Mouse (Mus musculus): ENCODE measurements around the gene Gm826. TPM values are rescaled to one million over a fixed set of nuclear protein-coding genes. Genes with fewer than 3 reads are reported as not detected.

Gm826 gene
- polyA plus RNA-seq, 1 experiment = 0.58 TPM

DNA sequence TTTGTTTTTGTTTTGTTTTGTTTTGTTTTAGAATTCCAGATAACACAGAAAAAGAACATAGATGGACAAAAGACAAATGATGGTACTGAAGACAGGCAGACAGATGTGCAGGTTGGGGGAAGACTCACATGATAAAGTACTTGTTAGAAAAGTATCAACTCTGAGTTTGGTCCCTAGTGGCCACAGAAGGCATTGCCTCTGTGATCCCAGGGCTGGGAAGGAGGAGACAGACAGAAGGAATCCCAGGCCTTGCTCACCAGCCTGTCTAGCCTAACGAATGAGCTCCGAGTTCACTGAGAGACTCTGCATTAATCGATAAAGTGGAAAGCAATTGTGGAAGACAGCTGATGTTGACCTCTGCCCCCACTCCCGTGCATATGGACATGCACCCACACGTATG, 22.2 kb upstream of the Gm826 start:
- no peaks in the 10 kb centered on the region for H3K4me1 ChIP-seq (ENCODE audit: control insufficient read depth, insufficient read depth, low read length)
- peak; percentile 16 for DNase-seq
- 63% methylated on average over 5 of the region's 5 CpGs for WGBS
- TF ChIP-seq POLR2A (IDR thresholded peaks at IDR 0.05; ENCODE audit: borderline replicate concordance, extremely low read depth, low read depth, low read length) (no peak), CTCF (IDR thresholded peaks at IDR 0.05; ENCODE audit: insufficient read depth, low read length) (peak; percentile 56)
- H3K4me3 ChIP-seq (replicated peaks; ENCODE audit: extremely low read depth, low read depth, low read length) = no peak overlapping the region

DNA sequence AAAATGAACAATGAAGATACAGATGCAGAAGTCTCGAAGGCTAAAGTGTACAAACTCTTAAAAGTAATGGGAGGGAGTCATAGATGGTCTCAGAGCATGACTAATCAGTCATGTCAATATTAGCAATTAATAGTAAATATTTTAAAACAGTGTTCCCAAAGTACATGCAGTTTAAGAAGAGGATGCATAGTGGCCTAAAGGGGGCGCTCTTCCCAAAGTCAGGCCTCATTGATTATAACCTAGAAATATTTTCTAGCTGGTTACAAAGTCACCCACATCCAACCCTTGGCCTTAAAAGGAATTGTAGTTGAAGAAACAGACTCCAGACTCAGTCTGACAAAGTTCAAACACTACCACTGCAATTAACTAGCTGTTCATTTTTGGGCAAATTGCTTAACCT, 20.4 kb upstream of the Gm826 start:
- H3K4me3 ChIP-seq (replicated peaks; ENCODE audit: extremely low read depth, low read depth, low read length) = no peak overlapping the region
- DNase-seq = no peak
- TF ChIP-seq CTCF (IDR thresholded peaks at IDR 0.05; ENCODE audit: insufficient read depth, low read length) (no peak), POLR2A (IDR thresholded peaks at IDR 0.05; ENCODE audit: borderline replicate concordance, extremely low read depth, low read depth, low read length) (no peak)
- 74% methylated on average over 2 of the region's 2 CpGs for WGBS
- H3K4me1 ChIP-seq (ENCODE audit: control insufficient read depth, insufficient read depth, low read length) = no peaks in the 10 kb centered on the region

DNA sequence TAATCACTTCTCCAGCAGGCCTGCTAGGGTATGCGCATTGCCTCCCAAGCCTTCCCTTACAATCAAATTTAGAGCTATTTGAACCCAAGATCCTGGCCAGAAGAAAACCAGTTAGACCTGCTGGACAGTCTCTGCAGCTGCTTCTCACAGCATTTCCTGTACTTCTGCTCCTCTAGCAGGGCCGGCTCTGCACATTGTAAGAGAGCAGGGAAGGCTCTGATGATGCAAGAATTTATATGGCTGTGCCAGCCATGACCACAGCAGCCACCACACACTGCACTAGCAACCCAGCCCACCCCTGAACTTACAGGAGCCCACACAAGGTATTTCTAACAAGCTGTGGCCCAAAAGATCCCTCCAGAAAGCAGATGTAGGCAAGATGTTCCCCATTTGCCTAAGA, 19.6 kb upstream of the Gm826 start:
- Histone ChIP-seq H3K4me1 (ENCODE audit: control insufficient read depth, insufficient read depth, low read length) (no peaks in the 10 kb centered on the region), H3K4me3 (replicated peaks; ENCODE audit: extremely low read depth, low read depth, low read length) (no peak overlapping the region)
- TF ChIP-seq POLR2A (IDR thresholded peaks at IDR 0.05; ENCODE audit: borderline replicate concordance, extremely low read depth, low read depth, low read length) (no peak), CTCF (IDR thresholded peaks at IDR 0.05; ENCODE audit: insufficient read depth, low read length) (no peak)
- DNase-seq = no peak
- whole genome bisulfite sequencing = 44% methylated on average over 2 of the region's 2 CpGs

DNA sequence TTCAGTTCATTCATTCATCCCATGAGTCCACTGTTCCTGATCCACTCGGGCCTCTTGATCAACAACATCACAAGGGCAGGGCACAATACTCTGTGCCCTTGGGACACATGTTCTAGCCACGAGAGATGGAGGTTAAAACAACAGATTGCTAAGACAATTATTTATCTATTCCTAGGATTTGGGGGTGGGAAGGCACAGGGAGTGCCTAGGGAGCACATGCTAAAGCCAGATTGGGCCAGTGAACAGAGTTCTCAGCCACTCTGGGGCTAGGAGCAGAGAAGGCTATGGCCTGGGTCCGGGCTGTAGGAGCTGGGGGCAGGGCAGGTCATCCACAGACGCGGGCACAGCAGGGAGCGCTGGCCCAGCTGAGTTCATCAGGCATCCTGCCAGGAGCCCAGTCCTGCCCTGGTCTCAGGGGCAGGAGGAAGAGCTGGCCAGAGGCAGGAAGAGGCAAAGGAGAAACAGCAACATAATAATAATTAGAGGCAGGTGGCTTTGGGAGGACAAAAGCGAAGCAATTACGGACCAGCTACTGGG, 17.1 kb upstream of the Gm826 start:
- WGBS = 42% methylated on average over 8 of the region's 8 CpGs
- no peak for DNase-seq
- Histone ChIP-seq H3K4me3 (replicated peaks; ENCODE audit: extremely low read depth, low read depth, low read length) (no peak overlapping the region), H3K4me1 (ENCODE audit: control insufficient read depth, insufficient read depth, low read length) (no peaks in the 10 kb centered on the region)
- no peak for TF ChIP-seq CTCF (IDR thresholded peaks at IDR 0.05; ENCODE audit: insufficient read depth, low read length)
- TF ChIP-seq POLR2A (IDR thresholded peaks at IDR 0.05; ENCODE audit: borderline replicate concordance, extremely low read depth, low read depth, low read length) = no peak

DNA sequence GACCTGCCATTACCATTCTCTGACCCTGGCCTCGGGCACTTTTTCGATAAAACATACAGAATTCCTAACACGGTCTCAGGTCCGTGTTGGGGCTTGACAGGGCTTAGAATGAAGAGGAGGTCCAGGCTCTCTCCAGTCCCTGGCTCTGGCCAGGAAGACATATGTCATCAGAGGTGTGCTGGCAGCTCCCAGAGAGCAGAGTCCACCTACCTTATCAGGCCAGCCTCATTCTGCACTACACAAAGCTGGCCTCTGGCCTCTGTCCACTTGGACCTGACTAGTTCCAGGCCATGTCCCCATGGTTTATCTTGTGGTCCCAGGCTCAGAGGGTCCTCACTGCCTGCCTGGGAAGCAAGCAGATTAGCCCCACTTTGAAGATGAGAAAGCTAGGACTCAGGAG, 15.6 kb upstream of the Gm826 start:
- WGBS = 73% methylated on average over 4 of the region's 4 CpGs
- H3K4me1 ChIP-seq (ENCODE audit: control insufficient read depth, insufficient read depth, low read length) = no peaks in the 10 kb centered on the region
- no peak for DNase-seq
- TF ChIP-seq POLR2A (IDR thresholded peaks at IDR 0.05; ENCODE audit: borderline replicate concordance, extremely low read depth, low read depth, low read length) (no peak), CTCF (IDR thresholded peaks at IDR 0.05; ENCODE audit: insufficient read depth, low read length) (no peak)
- no peak overlapping the region for H3K4me3 ChIP-seq (replicated peaks; ENCODE audit: extremely low read depth, low read depth, low read length)

GRCm38 (mm10) chr2:160348796-160349195, 14.8 kb upstream of the Gm826 start:
- Histone ChIP-seq H3K4me3 (replicated peaks; ENCODE audit: extremely low read depth, low read depth, low read length) (no peak overlapping the region), H3K4me1 (ENCODE audit: control insufficient read depth, insufficient read depth, low read length) (no peaks in the 10 kb centered on the region)
- no peak for DNase-seq
- TF ChIP-seq CTCF (IDR thresholded peaks at IDR 0.05; ENCODE audit: insufficient read depth, low read length) (no peak), POLR2A (IDR thresholded peaks at IDR 0.05; ENCODE audit: borderline replicate concordance, extremely low read depth, low read depth, low read length) (no peak)
- WGBS = 73% methylated on average over 7 of the region's 7 CpGs

- no peak for DNase-seq
- 75% methylated on average over 4 of the region's 4 CpGs for WGBS
- H3K4me1 ChIP-seq (ENCODE audit: control insufficient read depth, insufficient read depth, low read length) = no peaks in the 10 kb centered on the region
- TF ChIP-seq POLR2A (IDR thresholded peaks at IDR 0.05; ENCODE audit: borderline replicate concordance, extremely low read depth, low read depth, low read length) (no peak), CTCF (IDR thresholded peaks at IDR 0.05; ENCODE audit: insufficient read depth, low read length) (no peak)
- H3K4me3 ChIP-seq (replicated peaks; ENCODE audit: extremely low read depth, low read depth, low read length) = no peak overlapping the region
Measured at GRCm38 (mm10) chr2:160348072-160348604, 14.2 kb upstream of the Gm826 start.

DNA sequence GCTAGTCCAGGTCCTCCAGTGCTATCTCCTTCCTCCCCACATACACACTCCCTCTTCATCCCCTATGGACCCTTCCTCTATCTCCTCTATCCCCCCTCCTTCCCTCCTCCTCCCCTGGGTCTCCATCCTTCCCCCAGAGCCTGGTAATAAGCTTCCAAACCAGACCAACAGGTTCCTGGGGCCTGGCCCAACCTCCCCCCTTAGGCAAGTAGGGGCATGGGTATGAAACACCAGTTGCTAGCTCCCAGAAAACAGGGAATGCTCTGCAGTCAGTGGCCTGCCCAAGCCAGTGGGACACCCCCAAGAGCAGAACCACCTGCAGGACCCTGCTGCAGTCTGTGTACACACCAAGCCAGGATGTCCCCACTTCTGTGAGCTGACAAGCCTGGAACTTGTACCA, 11.7 kb upstream of the Gm826 start:
- TF ChIP-seq CTCF (IDR thresholded peaks at IDR 0.05; ENCODE audit: insufficient read depth, low read length) (no peak), POLR2A (IDR thresholded peaks at IDR 0.05; ENCODE audit: borderline replicate concordance, extremely low read depth, low read depth, low read length) (no peak)
- DNase-seq = no peak
- no peak overlapping the region for H3K4me3 ChIP-seq (replicated peaks; ENCODE audit: extremely low read depth, low read depth, low read length)

GRCm38 (mm10) chr2:160340121-160340520, 6.2 kb upstream of the Gm826 start:
- Histone ChIP-seq H3K4me3 (replicated peaks; ENCODE audit: extremely low read depth, low read depth, low read length) (no peak overlapping the region), H3K4me1 (ENCODE audit: control insufficient read depth, insufficient read depth, low read length) (no peaks in the 10 kb centered on the region)
- TF ChIP-seq CTCF (IDR thresholded peaks at IDR 0.05; ENCODE audit: insufficient read depth, low read length) (no peak), POLR2A (IDR thresholded peaks at IDR 0.05; ENCODE audit: borderline replicate concordance, extremely low read depth, low read depth, low read length) (no peak)
- 47% methylated on average over 4 of the region's 4 CpGs for WGBS
- DNase-seq = no peak

More for the DNA sequence above, 11.7 kb upstream of the Gm826 start:
- H3K4me1 ChIP-seq (ENCODE audit: control insufficient read depth, insufficient read depth, low read length) = no peaks in the 10 kb centered on the region

- H3K4me3 ChIP-seq (replicated peaks; ENCODE audit: extremely low read depth, low read depth, low read length) = no peak overlapping the region
- TF ChIP-seq POLR2A (IDR thresholded peaks at IDR 0.05; ENCODE audit: borderline replicate concordance, extremely low read depth, low read depth, low read length) (no peak), CTCF (IDR thresholded peaks at IDR 0.05; ENCODE audit: insufficient read depth, low read length) (no peak)
- WGBS = 87% methylated on average over 5 of the region's 5 CpGs
- no peaks in the 10 kb centered on the region for H3K4me1 ChIP-seq (ENCODE audit: control insufficient read depth, insufficient read depth, low read length)
- no peak for DNase-seq
Measured at GRCm38 (mm10) chr2:160339595-160339994, 5.6 kb upstream of the Gm826 start.
